Mouse (Mus musculus): ENCODE data around the gene Nav2.

- TF ChIP-seq GATA2 (IDR thresholded peaks at IDR 0.05; ENCODE audit: borderline replicate concordance, low read depth, low read length) (no peak), TAL1 (conservative IDR thresholded peaks at IDR 0.05; ENCODE audit: low read depth, low read length) (no peak), CTCF (IDR thresholded peaks at IDR 0.05; ENCODE audit: low read depth, low read length) (no peak)
These were observed 423.4 kb downstream of the Nav2 start for GRCm38 (mm10) chr7:49331939-49332338.
